Mouse (Mus musculus) thymus, postnatal 4 days (tissue): Measurements from ENCODE around the gene Adcy3.
"Not testable (repeated sequence)": the region's sequence is repeated elsewhere in the genome, so short reads cannot be mapped to it uniquely, and the experiment has no call there.

Source experiments
- DNase-seq: peaks from one replicate; pipeline ENCODE4 v3.0.0; 2021

Adcy3 gene

DNA sequence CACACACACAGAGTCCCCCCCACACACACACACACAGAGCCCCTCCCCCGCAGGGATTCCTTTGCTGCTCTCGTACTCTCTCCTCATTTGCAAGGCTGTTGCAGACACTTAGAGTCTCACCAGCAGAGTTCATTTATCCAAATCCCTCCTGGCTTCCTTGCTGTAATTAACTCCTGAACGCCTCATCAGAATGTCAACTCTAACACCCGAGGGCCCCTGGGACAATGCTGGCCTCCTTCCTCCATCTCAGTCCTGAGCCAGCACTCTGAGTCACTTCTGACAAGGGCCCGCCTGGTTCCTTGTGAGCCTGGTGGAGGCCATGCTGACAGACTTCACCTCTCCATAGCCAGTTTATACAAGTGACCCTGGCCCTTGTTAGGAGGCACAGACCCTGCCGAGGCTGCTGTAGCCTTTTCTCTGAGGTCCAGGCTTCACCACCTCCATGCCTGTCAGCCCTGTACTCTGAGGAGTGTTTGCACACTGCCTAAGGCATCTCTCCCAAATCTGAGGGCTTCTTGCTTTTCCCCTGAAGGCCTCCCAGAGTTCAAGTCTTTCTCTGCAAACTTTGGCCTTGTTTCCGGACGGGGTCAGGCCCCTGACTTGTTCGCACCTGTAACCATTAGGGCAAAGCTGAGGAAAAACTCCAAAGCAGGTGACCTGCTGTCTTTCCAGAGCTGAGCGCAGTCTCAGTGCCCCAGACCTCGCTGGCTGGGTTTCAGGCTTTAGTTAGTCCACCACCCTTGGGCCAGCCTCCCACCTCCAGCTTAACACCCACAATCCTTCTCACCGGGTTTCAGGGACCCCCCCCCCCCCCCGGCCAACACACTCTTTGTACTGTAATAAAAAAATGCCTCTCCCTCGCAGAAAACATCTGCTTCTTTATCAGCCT is 55.5 kb downstream of the Adcy3 start:
- DNase-seq = peak; percentile 31

- peak; percentile 80 for DNase-seq
Observed at GRCm38 (mm10) chr12:4189060-4189447, 56.2 kb downstream of the Adcy3 start.

DNA sequence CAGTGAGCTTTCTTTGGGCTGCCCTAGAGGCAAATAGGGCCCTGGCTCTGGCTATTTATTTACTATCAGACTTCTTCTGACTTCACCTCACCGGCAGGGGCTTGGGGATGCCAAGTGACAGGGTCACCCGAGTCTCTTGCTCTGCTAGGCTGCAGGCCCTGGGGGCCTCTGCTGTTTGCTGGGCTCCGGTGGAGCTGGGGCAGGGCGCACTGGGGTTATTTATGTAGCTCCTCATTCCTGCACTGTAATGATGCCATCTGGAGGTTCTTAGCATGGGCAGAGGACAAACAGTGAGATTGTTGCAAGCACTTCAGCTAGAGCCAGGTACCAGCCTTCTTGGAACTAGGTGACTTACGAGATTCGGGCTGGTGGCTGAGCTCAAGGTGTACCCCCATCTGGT is 59.6 kb downstream of the Adcy3 start:
- DNase-seq = no peak

DNA sequence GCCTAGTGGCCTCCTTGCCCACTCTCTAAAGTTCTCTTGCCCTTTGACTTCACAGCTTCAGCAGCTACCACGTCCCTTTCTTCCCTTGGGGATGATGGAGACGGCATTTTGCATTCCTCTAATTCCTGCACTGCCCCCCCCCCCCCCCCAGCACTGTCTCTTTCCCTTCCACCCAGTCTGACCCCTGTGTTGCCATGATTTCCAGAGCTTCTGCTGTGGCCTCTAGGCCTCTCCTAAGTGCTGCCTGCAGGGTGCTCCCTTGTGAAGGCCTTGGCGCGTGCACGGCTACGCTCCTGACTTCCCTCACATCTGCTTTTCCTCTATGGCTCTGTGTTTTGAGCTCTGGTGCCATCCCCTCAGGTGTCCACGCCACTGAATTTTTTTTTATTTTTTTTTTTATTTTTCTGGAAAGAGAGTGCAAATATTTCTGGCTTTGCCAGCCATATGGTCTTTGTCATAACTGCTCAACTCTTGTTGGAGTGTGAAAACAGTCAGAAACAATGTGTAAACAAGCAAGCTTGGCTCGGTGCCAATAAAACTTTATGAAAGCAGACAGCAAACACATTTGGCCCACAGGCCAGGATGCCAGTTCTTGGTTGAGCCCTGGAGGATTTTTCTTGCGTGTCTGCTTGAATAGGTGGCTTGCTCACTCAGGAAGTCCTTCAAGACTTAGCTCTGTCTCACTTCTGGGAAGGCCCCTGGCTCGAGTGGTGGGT is 60.3 kb downstream of the Adcy3 start:
- DNase-seq = no peak

GRCm38 (mm10) chr12:4194643-4195042 is 61.7 kb downstream of the Adcy3 start:
- no peak for DNase-seq

GRCm38 (mm10) chr12:4198702-4199101 is 65.8 kb downstream of the Adcy3 start:
- DNase-seq = no peak

DNA sequence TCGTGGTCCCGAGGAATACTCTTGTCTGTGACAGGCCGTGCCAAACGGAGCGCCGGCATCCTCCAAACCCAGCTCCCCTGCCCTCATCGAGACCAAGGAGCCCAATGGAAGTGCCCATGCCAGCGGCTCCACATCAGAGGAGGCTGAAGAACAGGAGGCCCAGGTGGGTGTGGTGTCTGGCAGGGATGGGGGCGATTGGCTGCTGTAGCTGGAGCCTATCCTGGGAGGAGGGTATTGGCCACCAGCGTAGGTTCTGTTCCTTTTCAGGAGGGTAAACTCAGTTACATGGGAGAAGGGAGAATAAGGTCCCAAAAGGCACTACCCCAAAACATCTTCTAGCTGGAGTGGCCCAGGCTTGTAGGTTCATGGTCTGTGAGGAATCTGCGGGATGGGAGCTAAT is 66.4 kb downstream of the Adcy3 start:
- no peak for DNase-seq

GRCm38 (mm10) chr12:4201454-4202200 is 68.7 kb downstream of the Adcy3 start:
- no peak for DNase-seq

DNA sequence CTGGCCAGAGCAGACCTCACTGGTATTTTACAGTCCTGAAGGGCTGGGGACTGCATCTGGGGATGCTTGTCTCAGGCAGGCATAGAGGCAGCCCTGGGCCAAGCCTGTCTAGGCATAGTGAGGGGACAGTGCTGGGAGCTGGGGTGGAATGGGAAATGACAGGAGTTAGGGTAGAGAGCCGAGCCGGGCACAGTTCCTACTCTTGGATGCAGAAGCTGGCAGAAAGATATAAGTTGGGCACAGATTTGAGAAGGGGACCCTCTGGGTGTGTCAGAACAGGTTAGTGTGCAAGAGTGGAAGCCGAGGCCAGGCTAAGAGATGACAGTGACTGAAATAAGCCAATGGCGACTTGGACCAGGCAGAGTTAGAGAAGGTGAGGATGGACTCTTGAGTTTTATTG is 69.3 kb downstream of the Adcy3 start:
- no peak for DNase-seq

DNA sequence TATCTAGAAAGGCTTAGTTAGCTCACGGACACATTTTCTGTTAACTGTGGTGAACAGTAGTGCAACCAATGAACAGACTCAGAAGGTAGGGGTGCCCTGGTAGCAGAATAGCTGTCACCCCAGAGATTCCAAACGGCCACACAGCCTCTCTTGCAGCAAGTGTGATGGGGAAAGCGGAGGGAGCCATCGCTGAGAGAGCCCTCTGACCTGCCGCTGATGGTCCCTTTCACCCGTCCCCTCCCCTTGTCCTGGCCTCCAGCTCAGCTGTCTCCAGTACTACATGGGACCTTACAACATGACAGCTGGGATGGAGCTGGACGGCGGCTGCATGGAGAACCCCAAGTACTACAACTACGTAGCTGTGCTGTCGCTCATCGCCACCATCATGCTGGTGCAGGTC is 73.2 kb downstream of the Adcy3 start:
- no peak for DNase-seq

DNA sequence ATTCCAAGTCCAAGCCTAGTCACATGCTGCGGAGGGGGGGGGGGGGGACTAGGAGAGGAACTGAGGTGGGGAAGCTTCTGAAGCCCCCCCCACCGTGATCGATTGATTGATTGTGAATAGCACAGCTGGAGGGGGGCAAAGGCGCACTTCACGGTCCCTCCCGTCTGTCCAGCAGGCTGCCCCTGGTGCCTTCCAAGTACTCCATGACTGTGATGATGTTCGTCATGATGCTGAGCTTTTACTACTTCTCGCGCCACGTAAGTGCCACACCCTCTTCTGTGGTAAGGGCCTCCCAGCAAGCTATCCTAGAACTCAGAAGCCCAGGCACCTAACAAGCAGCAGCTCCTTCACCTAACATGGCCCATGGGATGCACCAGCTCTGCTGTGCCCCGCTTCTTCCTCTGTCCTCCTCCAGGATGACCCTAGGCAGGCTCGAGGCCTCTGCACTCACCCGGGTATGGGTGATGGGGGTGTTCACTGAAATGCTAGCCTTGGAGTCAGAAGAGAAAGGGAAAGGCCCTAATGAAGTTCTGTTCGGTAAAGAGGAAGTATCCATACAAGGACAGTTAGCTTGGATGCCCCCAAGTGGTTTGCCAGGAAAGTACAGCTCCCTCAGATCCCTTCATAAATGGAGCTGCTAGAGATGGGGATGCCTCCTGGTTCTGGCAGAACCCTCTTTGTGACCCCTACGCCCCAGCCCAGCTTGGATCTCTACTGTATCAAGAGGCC is 75.7 kb downstream of the Adcy3 start:
- DNase-seq = peak; percentile 67

- no peak for DNase-seq
Observed at GRCm38 (mm10) chr12:4209196-4209595, 76.3 kb downstream of the Adcy3 start.

GRCm38 (mm10) chr12:4211174-4211573 is 78.3 kb downstream of the Adcy3 start:
- no peak for DNase-seq

DNA sequence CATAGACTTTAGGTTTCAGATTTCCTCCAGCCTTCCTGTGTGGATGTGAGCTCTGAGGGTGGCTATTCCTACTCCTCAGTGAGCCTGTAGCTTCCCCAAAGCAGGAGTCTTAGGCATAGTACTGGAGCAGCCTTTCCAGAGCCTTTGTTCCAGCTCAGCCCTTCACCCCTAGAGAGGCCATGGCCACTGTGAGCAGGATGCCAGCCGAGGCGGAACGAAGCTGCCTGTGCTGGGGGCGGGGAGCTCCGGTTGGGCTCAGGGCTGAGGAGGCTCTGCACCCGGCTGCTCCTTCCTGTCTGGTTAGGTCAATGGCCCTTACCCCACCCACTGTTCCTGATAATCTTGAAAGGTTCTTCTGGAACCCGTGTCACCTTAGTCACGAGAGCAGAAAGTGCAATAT is 80.0 kb downstream of the Adcy3 start:
- no peak for DNase-seq

DNA sequence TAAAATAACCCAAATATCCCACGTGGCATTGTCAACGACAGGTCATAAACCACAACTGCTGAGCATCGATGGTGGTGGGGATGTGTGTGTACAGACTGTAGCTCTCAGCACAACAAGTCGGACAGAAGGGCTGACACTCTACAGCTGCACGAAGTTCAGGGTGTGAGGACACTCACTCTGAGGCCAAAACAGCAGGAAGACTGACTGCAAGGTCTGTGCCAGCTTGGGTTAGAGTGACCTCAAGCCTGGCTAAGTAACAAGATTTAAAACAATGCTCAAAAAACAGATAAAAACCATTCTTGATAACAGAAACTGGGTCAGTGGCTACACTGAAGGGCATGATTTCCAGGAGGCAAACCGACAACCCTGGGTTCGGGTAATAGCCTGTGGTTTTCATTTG is 97.3 kb downstream of the Adcy3 start:
- DNase-seq = no peak

DNA sequence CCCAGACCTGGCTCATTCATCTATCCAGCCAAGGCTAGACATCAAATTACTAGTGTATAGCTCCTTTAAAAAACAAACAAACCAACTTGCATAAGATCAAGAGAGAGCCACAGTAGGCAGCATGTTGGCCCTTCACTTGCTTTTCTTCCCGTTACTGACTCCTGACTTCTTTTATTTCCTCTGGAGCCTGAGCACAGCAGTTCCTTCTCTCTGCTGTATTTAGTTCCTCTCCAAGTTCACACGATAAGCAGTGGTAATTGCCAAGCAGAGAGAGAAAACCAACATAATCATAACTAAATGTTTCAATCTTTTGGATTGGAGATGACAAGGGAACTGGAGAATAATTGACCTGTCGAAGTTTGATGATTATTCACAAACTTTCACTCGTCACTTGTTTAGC is 99.9 kb downstream of the Adcy3 start:
- no peak for DNase-seq

DNA sequence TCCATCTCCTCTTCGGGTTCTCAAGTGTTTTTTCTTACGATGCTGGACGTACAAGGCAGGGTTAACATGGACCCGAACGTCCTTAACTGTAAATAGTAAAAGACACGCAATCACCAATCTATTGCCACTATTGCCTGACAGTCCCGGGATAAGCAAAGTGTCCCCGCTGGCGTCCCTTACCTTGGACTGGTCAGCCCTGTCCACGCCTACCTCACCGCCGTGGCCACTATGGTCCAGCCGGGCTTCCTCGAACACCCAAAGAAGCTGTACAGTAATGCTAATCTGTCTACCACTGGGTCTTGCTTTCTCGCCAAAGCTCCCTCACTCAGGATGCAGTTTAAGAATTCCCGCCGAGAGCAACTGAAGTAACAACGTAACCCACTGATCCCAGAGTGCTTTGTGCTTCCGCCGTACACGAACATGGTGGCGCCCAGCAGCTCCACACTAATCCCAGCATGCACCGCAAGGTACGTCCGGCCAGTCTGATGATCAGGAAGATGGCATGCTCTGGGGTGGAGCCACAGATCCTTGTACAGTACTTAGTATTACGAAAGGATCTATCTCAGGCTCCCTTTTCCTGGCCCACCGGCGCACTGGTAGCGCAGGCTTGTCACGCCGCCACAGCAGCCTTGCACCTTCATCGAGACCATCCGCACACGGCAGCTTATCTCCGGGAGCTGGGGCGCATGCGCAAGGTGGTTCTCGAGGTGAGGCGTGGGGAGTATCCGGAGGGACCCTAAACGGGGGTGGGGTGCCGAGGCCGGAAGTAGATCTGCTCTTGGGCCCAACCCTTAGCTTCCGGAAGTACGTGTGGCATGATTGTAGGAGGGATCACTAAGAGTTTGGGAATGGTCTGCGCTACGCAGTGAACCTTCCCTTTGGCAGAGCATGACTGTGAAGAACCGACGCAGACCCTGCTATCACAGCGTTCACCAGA is 100.9 kb downstream of the Adcy3 start, which contains the start of the genes Ptrhd1 and Cenpo:
Gene Ptrhd1 (plus strand): TSS at position 456 of the 937 bp plus-strand sequence.
Gene Cenpo (minus strand): TSS at position 723 of the 937 bp plus-strand sequence.
- DNase-seq = peak; percentile 95

DNA sequence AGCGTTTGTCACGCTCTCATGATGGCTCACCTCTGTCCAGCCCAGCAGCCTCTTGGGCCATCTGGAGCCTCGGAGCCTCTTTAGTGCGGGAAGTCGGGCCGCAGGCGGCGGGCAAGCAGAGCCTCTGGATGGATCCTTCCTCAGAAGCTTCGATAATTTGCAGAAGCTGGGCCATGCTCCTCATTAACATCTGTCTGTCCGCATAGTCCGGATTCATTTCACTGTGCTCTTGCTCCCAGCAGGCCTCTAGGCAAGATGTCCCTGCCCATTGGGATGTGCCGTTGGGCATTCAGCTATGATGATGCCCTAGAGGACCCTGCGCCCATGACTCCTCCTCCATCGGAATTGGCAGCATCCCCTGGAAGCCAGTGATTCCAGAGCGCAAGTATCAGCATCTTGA is 104.6 kb downstream of the Adcy3 start:
- DNase-seq = no peak

DNA sequence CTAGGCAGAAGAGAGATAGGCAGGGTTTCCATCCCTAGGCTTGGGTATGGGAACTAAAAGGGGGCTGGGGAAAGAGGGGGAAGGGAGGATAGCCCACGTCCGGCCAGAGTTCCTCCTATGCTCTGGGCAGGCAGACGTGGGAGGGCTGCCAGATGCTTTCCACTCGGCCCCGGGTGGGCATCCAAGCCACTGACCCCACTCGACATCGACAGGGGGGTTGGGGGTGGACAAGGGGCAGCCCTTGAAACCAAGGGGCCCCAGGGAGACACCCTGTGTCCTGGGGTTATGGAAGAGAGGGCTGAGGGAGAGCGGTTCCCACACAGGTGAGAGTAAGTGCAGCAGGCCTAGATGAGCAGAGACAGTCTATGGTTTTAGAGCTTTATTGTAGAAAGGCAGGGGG is 107.4 kb downstream of the Adcy3 start:
- not testable (repeated sequence) for DNase-seq

DNA sequence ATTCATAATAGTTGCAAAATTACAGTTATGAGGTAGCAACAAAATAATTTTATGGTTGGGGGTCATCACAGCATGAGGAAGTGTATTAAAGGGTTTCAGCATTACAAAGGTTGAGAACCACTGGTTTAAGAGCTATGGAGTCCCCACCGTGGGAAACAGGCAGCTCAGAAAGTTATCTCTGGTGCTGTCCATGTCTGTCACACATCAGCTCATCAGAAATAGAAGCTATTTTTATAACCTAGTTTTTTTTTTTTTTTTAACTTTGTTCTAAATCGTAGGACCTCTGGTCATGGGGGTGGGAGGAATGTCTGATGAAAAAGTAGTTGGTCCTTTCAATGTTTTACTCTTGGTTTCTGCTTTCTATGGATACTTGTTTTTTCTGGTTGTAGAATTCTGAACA is 110.9 kb downstream of the Adcy3 start:
- DNase-seq = no peak

GRCm38 (mm10) chr12:4245742-4246141 is 112.8 kb downstream of the Adcy3 start:
- DNase-seq = no peak

- DNase-seq = no peak
Observed at GRCm38 (mm10) chr12:4249786-4250185, 116.9 kb downstream of the Adcy3 start.
